Mouse (Mus musculus) hindbrain, embryonic 16.5 days (tissue): ENCODE results near the gene Bag6. TPM values are rescaled to one million over a fixed set of nuclear protein-coding genes. Genes with fewer than 3 reads are reported as not detected.

ENCODE experiments used
- ATAC-seq: fragments of 200-750 bp; cut with Nextera tagmentation; 2 replicates; pipeline ENCODE4 v1.8.0; 2017; ENCODE audit warnings: moderate TSS enrichment, moderate library complexity
- H3K27ac ChIP-seq: fragments of 300-500 bp; sonication (generic); 2 replicates; pipeline ENCODE4 v1.5.1; 2014; ENCODE audit warnings: low read depth, mild to moderate bottlenecking, control low read depth, low read length, moderate library complexity
- H3K27me3 ChIP-seq: fragments of 300-500 bp; sonication (generic); replicated peaks from 2 replicates; pipeline ENCODE4 v1.6.1; 2014; ENCODE audit warnings: low read length; ENCODE audit not compliant: control insufficient read depth, insufficient read depth
- H3K36me3 ChIP-seq: fragments of 300-500 bp; sonication (generic); 2 replicates; pipeline ENCODE4 v1.6.1; 2014; ENCODE audit warnings: mild to moderate bottlenecking, low read length, moderate library complexity, mixed read lengths; ENCODE audit not compliant: control insufficient read depth, insufficient read depth
- H3K4me1 ChIP-seq: fragments of 300-500 bp; sonication (generic); 2 replicates; pipeline ENCODE4 v1.6.1; 2014; ENCODE audit warnings: low read depth, low read length; ENCODE audit not compliant: control insufficient read depth, insufficient read depth
- H3K4me2 ChIP-seq: fragments of 300-500 bp; sonication (generic); 2 replicates; pipeline ENCODE4 v1.6.1; 2014; ENCODE audit warnings: mild to moderate bottlenecking, low read length, control low read depth, moderate library complexity
- H3K4me3 ChIP-seq: fragments of 300-500 bp; sonication (generic); 2 replicates; pipeline ENCODE4 v1.5.1; 2014; ENCODE audit warnings: mild to moderate bottlenecking, low read length, control low read depth, moderate library complexity
- H3K9ac ChIP-seq: fragments of 300-500 bp; sonication (generic); 2 replicates; pipeline ENCODE4 v1.6.1; 2014; ENCODE audit warnings: low read depth, mild to moderate bottlenecking, control low read depth, low read length, moderate library complexity
- H3K9me3 ChIP-seq: fragments of 300-500 bp; sonication (generic); 2 replicates; pipeline ENCODE4 v1.6.1; 2014; ENCODE audit warnings: mild to moderate bottlenecking, low read length, moderate library complexity; ENCODE audit not compliant: control insufficient read depth
- WGBS: fragments of 180-500 bp; shearing (Covaris S2); extraction: QIAGEN DNeasy Blood & Tissue Kit; methylation state at CpG from one replicate; pipeline ENCODE4 v1.1.7; 2014; 5-methylcytosine and 5-hydroxymethylcytosine counted together
- polyA plus RNA-seq: library from polyadenylated mRNA; unstranded; fragments of >200 nt; fragmentation: Nextera tagmentation; extraction: Ambion mirVana; gene quantifications from 2 replicates; pipeline ENCODE4 v1.2.1, GENCODE M21; 2015

The Bag6 gene
- polyA plus RNA-seq, 1 experiment from 2014 or later, result 50.9 TPM

- H3K4me2 ChIP-seq, result no peak overlapping the region
- peaks cover 92% of the 10 kb centered on the region for H3K36me3 ChIP-seq
- no peak overlapping the region for H3K9ac ChIP-seq
- WGBS, result 92% methylated on average over 9 of the region's 9 CpGs
- no peaks in the 10 kb centered on the region for H3K4me1 ChIP-seq
- no peak overlapping the region for H3K27ac ChIP-seq
- no peaks in the 10 kb centered on the region for H3K27me3 ChIP-seq
- no peak overlapping the region for H3K4me3 ChIP-seq
- ATAC-seq, result no peak
- no peaks in the 10 kb centered on the region for H3K9me3 ChIP-seq
These were observed 18.1 kb downstream of the Bag6 start for GRCm38 (mm10) chr17:35153077-35153476.

GRCm38 (mm10) chr17:35153931-35154330 is 19.0 kb downstream of the Bag6 start:
- H3K27ac ChIP-seq, result no peak overlapping the region
- ATAC-seq, result no peak
- H3K4me1 ChIP-seq, result no peaks in the 10 kb centered on the region
- H3K27me3 ChIP-seq, result no peaks in the 10 kb centered on the region
- peaks cover 94% of the 10 kb centered on the region for H3K36me3 ChIP-seq
- H3K9ac ChIP-seq, result no peak overlapping the region
- 88% methylated on average over 4 of the region's 4 CpGs for WGBS
- no peak overlapping the region for H3K4me3 ChIP-seq
- H3K4me2 ChIP-seq, result no peak overlapping the region
- no peaks in the 10 kb centered on the region for H3K9me3 ChIP-seq

- no peaks in the 10 kb centered on the region for H3K9me3 ChIP-seq
- no peaks in the 10 kb centered on the region for H3K27me3 ChIP-seq
- H3K36me3 ChIP-seq, result peaks cover 94% of the 10 kb centered on the region
- 65% methylated on average over 7 of the region's 7 CpGs for WGBS
- no peak overlapping the region for H3K4me3 ChIP-seq
- no peaks in the 10 kb centered on the region for H3K4me1 ChIP-seq
- ATAC-seq, result no peak
- H3K27ac ChIP-seq, result no peak overlapping the region
- H3K4me2 ChIP-seq, result no peak overlapping the region
- no peak overlapping the region for H3K9ac ChIP-seq
These were observed 19.6 kb downstream of the Bag6 start for GRCm38 (mm10) chr17:35154616-35155015.

GRCm38 (mm10) chr17:35155451-35155850 is 20.5 kb downstream of the Bag6 start:
- no peak overlapping the region for H3K4me3 ChIP-seq
- H3K4me2 ChIP-seq, result no peak overlapping the region
- WGBS, result 89% methylated on average over 12 of the region's 12 CpGs
- H3K9ac ChIP-seq, result no peak overlapping the region
- no peak for ATAC-seq
- H3K36me3 ChIP-seq, result peaks cover 94% of the 10 kb centered on the region
- no peak overlapping the region for H3K27ac ChIP-seq
- no peaks in the 10 kb centered on the region for H3K9me3 ChIP-seq
- H3K27me3 ChIP-seq, result no peaks in the 10 kb centered on the region
- H3K4me1 ChIP-seq, result no peaks in the 10 kb centered on the region

- Histone ChIP-seq H3K9ac (no peak overlapping the region), H3K27me3 (no peaks in the 10 kb centered on the region), H3K4me3 (no peak overlapping the region), H3K4me2 (no peak overlapping the region), H3K27ac (no peak overlapping the region), H3K9me3 (no peaks in the 10 kb centered on the region), H3K4me1 (peaks cover under 1% of the 10 kb centered on the region; the same call in 1 of the 2 replicates), H3K36me3 (peaks cover 97% of the 10 kb centered on the region)
- no peak for ATAC-seq
- 93% methylated on average over 33 of the region's 33 CpGs for WGBS
These were observed 21.7 kb downstream of the Bag6 start for GRCm38 (mm10) chr17:35156461-35157200.

GRCm38 (mm10) chr17:35157254-35157653 is 22.3 kb downstream of the Bag6 start:
- no peak overlapping the region for H3K4me2 ChIP-seq
- peaks cover 7% of the 10 kb centered on the region for H3K4me1 ChIP-seq
- 91% methylated on average over 8 of the region's 8 CpGs for WGBS
- no peak overlapping the region for H3K4me3 ChIP-seq
- ATAC-seq, result no peak
- no peaks in the 10 kb centered on the region for H3K9me3 ChIP-seq
- no peaks in the 10 kb centered on the region for H3K27me3 ChIP-seq
- no peak overlapping the region for H3K9ac ChIP-seq
- peaks cover 95% of the 10 kb centered on the region for H3K36me3 ChIP-seq
- H3K27ac ChIP-seq, result no peak overlapping the region

GRCm38 (mm10) chr17:35157661-35158175 is 22.7 kb downstream of the Bag6 start:
- no peaks in the 10 kb centered on the region for H3K9me3 ChIP-seq
- H3K9ac ChIP-seq, result no peak overlapping the region
- no peak overlapping the region for H3K4me3 ChIP-seq
- WGBS, result 95% methylated on average over 8 of the region's 8 CpGs
- no peak overlapping the region for H3K4me2 ChIP-seq
- no peak for ATAC-seq
- H3K27ac ChIP-seq, result no peak overlapping the region
- peaks cover 90% of the 10 kb centered on the region for H3K36me3 ChIP-seq
- peaks cover 12% of the 10 kb centered on the region for H3K4me1 ChIP-seq
- H3K27me3 ChIP-seq, result no peaks in the 10 kb centered on the region

GRCm38 (mm10) chr17:35158850-35159593 is 24.0 kb downstream of the Bag6 start:
- H3K4me1 ChIP-seq, result peaks cover 18% of the 10 kb centered on the region
- 96% methylated on average over 16 of the region's 16 CpGs for WGBS
- no peak for ATAC-seq
- no peaks in the 10 kb centered on the region for H3K9me3 ChIP-seq
- H3K27me3 ChIP-seq, result no peaks in the 10 kb centered on the region
- no peak overlapping the region for H3K4me3 ChIP-seq
- peaks cover 78% of the 10 kb centered on the region for H3K36me3 ChIP-seq
- no peak overlapping the region for H3K9ac ChIP-seq
- no peak overlapping the region for H3K4me2 ChIP-seq
- no peak overlapping the region for H3K27ac ChIP-seq

- ATAC-seq, result no peak
- Histone ChIP-seq H3K4me3 (no peak overlapping the region), H3K27me3 (no peaks in the 10 kb centered on the region), H3K27ac (no peak overlapping the region), H3K4me1 (peaks cover 18% of the 10 kb centered on the region), H3K9me3 (no peaks in the 10 kb centered on the region), H3K36me3 (peaks cover 72% of the 10 kb centered on the region), H3K4me2 (no peak overlapping the region), H3K9ac (no peak overlapping the region)
- 84% methylated on average over 7 of the region's 7 CpGs for WGBS
These were observed 24.7 kb downstream of the Bag6 start for GRCm38 (mm10) chr17:35159638-35160037.
